Mouse (Mus musculus) kidney, adult 8-10 months (tissue): ENCODE results near the gene Dnajb13.
A peak's percentile ranks its signal among the peaks of the same experiment; 100 is the strongest.

Source experiments
- DNase-seq, 2 experiments: peaks; one replicate each; pipeline ENCODE4 v3.0.0; 2022

The Dnajb13 gene

GRCm38 (mm10) chr7:100506494-100506893, 8.3 kb downstream of the Dnajb13 start:
- DNase-seq: no peak

- DNase-seq: no peak
These were observed 9.8 kb downstream of the Dnajb13 start for GRCm38 (mm10) chr7:100504740-100505487.

- DNase-seq: no peak
These were observed 11.7 kb downstream of the Dnajb13 start for GRCm38 (mm10) chr7:100503076-100503475.

GRCm38 (mm10) chr7:100502374-100502922, 12.3 kb downstream of the Dnajb13 start:
- no peak for DNase-seq

- DNase-seq: no peak
These were observed 12.9 kb downstream of the Dnajb13 start for GRCm38 (mm10) chr7:100501844-100502373.

- no peak for DNase-seq
These were observed 13.5 kb downstream of the Dnajb13 start for GRCm38 (mm10) chr7:100501027-100501843.

GRCm38 (mm10) chr7:100500276-100500977, 14.3 kb downstream of the Dnajb13 start:
- DNase-seq: no peak

- no peak for DNase-seq
These were observed 15.3 kb downstream of the Dnajb13 start for GRCm38 (mm10) chr7:100499465-100499864.

GRCm38 (mm10) chr7:100497982-100498381, 16.8 kb downstream of the Dnajb13 start:
- DNase-seq: no peak

GRCm38 (mm10) chr7:100497402-100497801, 17.4 kb downstream of the Dnajb13 start:
- no peak for DNase-seq

GRCm38 (mm10) chr7:100496791-100497190, 18.0 kb downstream of the Dnajb13 start:
- DNase-seq: no peak

- no peak for DNase-seq
These were observed 18.4 kb downstream of the Dnajb13 start for GRCm38 (mm10) chr7:100496371-100496770.

- peak; percentile 63 to 65 for DNase-seq
These were observed 19.0 kb downstream of the Dnajb13 start for GRCm38 (mm10) chr7:100495581-100496251.

GRCm38 (mm10) chr7:100495042-100495441, 19.7 kb downstream of the Dnajb13 start:
- DNase-seq: no peak

- no peak for DNase-seq
These were observed 20.3 kb downstream of the Dnajb13 start for GRCm38 (mm10) chr7:100494415-100494831.

- DNase-seq: no peak
These were observed 21.0 kb downstream of the Dnajb13 start for GRCm38 (mm10) chr7:100493484-100494414.

GRCm38 (mm10) chr7:100493117-100493483, 21.7 kb downstream of the Dnajb13 start, which contains the start of gene Ucp2:
TSS of gene Ucp2 (plus strand) at chr7:100493337.
- DNase-seq: peak; percentile 70 to 86

- DNase-seq: no peak
These were observed 22.2 kb downstream of the Dnajb13 start for GRCm38 (mm10) chr7:100492391-100493116.

- DNase-seq: no peak
These were observed 26.2 kb downstream of the Dnajb13 start for GRCm38 (mm10) chr7:100488474-100489048.

GRCm38 (mm10) chr7:100487301-100487700, 27.5 kb downstream of the Dnajb13 start:
- DNase-seq: no peak
